Mouse (Mus musculus): ENCODE measurements at regions not wholly inside any gene's neighbourhood (a gene's known extent, or its start where the extent isn't known, plus 50 kb on each side); places are given as distances from the start of the nearest gene placed in this dataset.

GRCm38 (mm10) chr5:80659530-80659929, 360.4 kb upstream of the Adgrl3 start:
- no peak overlapping the region for H3K4me2 ChIP-seq (ENCODE audit: low read depth, severe bottlenecking)
- no peak overlapping the region for H3K4me3 ChIP-seq (ENCODE audit: low read depth, low read length)
- no peaks in the 10 kb centered on the region for H3K27me3 ChIP-seq (ENCODE audit: control insufficient read depth, insufficient read depth, low read length)
- no peaks in the 10 kb centered on the region for H3K4me1 ChIP-seq (ENCODE audit: control insufficient read depth, insufficient read depth, low read length)
- DNase-seq (ENCODE audit: low spot score) = no peak
- no peak overlapping the region for H3K9ac ChIP-seq (ENCODE audit: low read length)
- no peak overlapping the region for H3K27ac ChIP-seq (replicated peaks; ENCODE audit: low read depth, low read length)
- no peaks in the 10 kb centered on the region for H3K9me3 ChIP-seq (ENCODE audit: control insufficient read depth, low read length)
- no peak for ATAC-seq (ENCODE audit: insufficient number of reproducible peaks, low FRiP score, low TSS enrichment, low read depth)
- WGBS = 81% methylated on average over 3 of the region's 3 CpGs
- no peaks in the 10 kb centered on the region for H3K36me3 ChIP-seq (ENCODE audit: control insufficient read depth, insufficient read depth, low read length)

GRCm38 (mm10) chr5:80670258-80670947, 349.5 kb upstream of the Adgrl3 start:
- H3K4me1 ChIP-seq (ENCODE audit: control insufficient read depth, insufficient read depth, low read length) = no peaks in the 10 kb centered on the region
- H3K9ac ChIP-seq (ENCODE audit: low read length) = no peak overlapping the region
- WGBS = 84% methylated on average over 7 of the region's 7 CpGs
- H3K36me3 ChIP-seq (ENCODE audit: control insufficient read depth, insufficient read depth, low read length) = no peaks in the 10 kb centered on the region
- H3K4me2 ChIP-seq (ENCODE audit: low read depth, severe bottlenecking) = no peak overlapping the region
- no peak overlapping the region for H3K4me3 ChIP-seq (ENCODE audit: low read depth, low read length)
- DNase-seq (ENCODE audit: low spot score) (no peak), ATAC-seq (ENCODE audit: insufficient number of reproducible peaks, low FRiP score, low TSS enrichment, low read depth) (no peak)
- H3K27ac ChIP-seq (replicated peaks; ENCODE audit: low read depth, low read length) = no peak overlapping the region
- no peaks in the 10 kb centered on the region for H3K9me3 ChIP-seq (ENCODE audit: control insufficient read depth, low read length)
- H3K27me3 ChIP-seq (ENCODE audit: control insufficient read depth, insufficient read depth, low read length) = no peaks in the 10 kb centered on the region

GRCm38 (mm10) chr5:80683431-80683830, 336.5 kb upstream of the Adgrl3 start:
- H3K36me3 ChIP-seq (ENCODE audit: control insufficient read depth, insufficient read depth, low read length) = no peaks in the 10 kb centered on the region
- H3K9me3 ChIP-seq (ENCODE audit: control insufficient read depth, low read length) = no peaks in the 10 kb centered on the region
- WGBS = 79% methylated on average over 2 of the region's 2 CpGs
- no peak overlapping the region for H3K27ac ChIP-seq (replicated peaks; ENCODE audit: low read depth, low read length)
- no peaks in the 10 kb centered on the region for H3K4me1 ChIP-seq (ENCODE audit: control insufficient read depth, insufficient read depth, low read length)
- H3K27me3 ChIP-seq (ENCODE audit: control insufficient read depth, insufficient read depth, low read length) = no peaks in the 10 kb centered on the region
- no peak overlapping the region for H3K9ac ChIP-seq (ENCODE audit: low read length)
- ATAC-seq (ENCODE audit: insufficient number of reproducible peaks, low FRiP score, low TSS enrichment, low read depth) (no peak), DNase-seq (ENCODE audit: low spot score) (no peak)
- H3K4me3 ChIP-seq (ENCODE audit: low read depth, low read length) = no peak overlapping the region
- H3K4me2 ChIP-seq (ENCODE audit: low read depth, severe bottlenecking) = no peak overlapping the region

- DNase-seq (ENCODE audit: low spot score) (no peak), ATAC-seq (ENCODE audit: insufficient number of reproducible peaks, low FRiP score, low TSS enrichment, low read depth) (no peak)
- H3K27me3 ChIP-seq (ENCODE audit: control insufficient read depth, insufficient read depth, low read length) = no peaks in the 10 kb centered on the region
- no peak overlapping the region for H3K4me3 ChIP-seq (ENCODE audit: low read depth, low read length)
- H3K4me2 ChIP-seq (ENCODE audit: low read depth, severe bottlenecking) = no peak overlapping the region
- H3K4me1 ChIP-seq (ENCODE audit: control insufficient read depth, insufficient read depth, low read length) = no peaks in the 10 kb centered on the region
- WGBS = 88% methylated on average over 2 of the region's 2 CpGs
- H3K27ac ChIP-seq (replicated peaks; ENCODE audit: low read depth, low read length) = no peak overlapping the region
- no peaks in the 10 kb centered on the region for H3K36me3 ChIP-seq (ENCODE audit: control insufficient read depth, insufficient read depth, low read length)
- H3K9me3 ChIP-seq (ENCODE audit: control insufficient read depth, low read length) = no peaks in the 10 kb centered on the region
- H3K9ac ChIP-seq (ENCODE audit: low read length) = no peak overlapping the region
These were observed 319.1 kb upstream of the Adgrl3 start for GRCm38 (mm10) chr5:80700848-80701247.

DNA sequence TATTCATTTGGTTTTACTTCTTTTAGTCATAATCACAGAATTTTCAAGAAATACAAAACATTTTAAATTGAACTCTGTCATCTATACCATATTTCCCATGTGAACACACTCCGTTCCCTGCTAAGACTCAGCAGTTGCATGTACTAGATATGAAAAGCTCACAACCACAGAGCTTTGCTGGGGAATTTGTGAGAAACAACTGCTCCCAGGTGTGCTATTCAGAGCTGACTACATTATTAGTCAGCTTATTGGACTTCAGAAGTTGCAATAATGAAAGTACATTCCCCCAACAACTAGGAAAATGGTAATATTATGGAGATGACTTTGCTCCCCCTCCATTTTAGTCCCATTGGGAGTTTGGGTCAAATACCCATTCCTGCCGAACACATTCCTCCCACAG, 315.2 kb upstream of the Adgrl3 start:
- H3K4me1 ChIP-seq (ENCODE audit: control insufficient read depth, insufficient read depth, low read length) = no peaks in the 10 kb centered on the region
- no peaks in the 10 kb centered on the region for H3K9me3 ChIP-seq (ENCODE audit: control insufficient read depth, low read length)
- no peak overlapping the region for H3K4me2 ChIP-seq (ENCODE audit: low read depth, severe bottlenecking)
- no peak overlapping the region for H3K4me3 ChIP-seq (ENCODE audit: low read depth, low read length)
- no peaks in the 10 kb centered on the region for H3K27me3 ChIP-seq (ENCODE audit: control insufficient read depth, insufficient read depth, low read length)
- no peaks in the 10 kb centered on the region for H3K36me3 ChIP-seq (ENCODE audit: control insufficient read depth, insufficient read depth, low read length)
- no peak overlapping the region for H3K9ac ChIP-seq (ENCODE audit: low read length)
- WGBS = 76% methylated on average over 2 of the region's 2 CpGs
- H3K27ac ChIP-seq (replicated peaks; ENCODE audit: low read depth, low read length) = no peak overlapping the region
- ATAC-seq (ENCODE audit: insufficient number of reproducible peaks, low FRiP score, low TSS enrichment, low read depth) (no peak), DNase-seq (ENCODE audit: low spot score) (no peak)

- no peaks in the 10 kb centered on the region for H3K4me1 ChIP-seq (ENCODE audit: control insufficient read depth, insufficient read depth, low read length)
- no peak overlapping the region for H3K27ac ChIP-seq (replicated peaks; ENCODE audit: low read depth, low read length)
- no peaks in the 10 kb centered on the region for H3K9me3 ChIP-seq (ENCODE audit: control insufficient read depth, low read length)
- H3K36me3 ChIP-seq (ENCODE audit: control insufficient read depth, insufficient read depth, low read length) = no peaks in the 10 kb centered on the region
- no peak overlapping the region for H3K4me3 ChIP-seq (ENCODE audit: low read depth, low read length)
- 72% methylated on average over 8 of the region's 8 CpGs for WGBS
- no peak overlapping the region for H3K4me2 ChIP-seq (ENCODE audit: low read depth, severe bottlenecking)
- no peak overlapping the region for H3K9ac ChIP-seq (ENCODE audit: low read length)
- no peaks in the 10 kb centered on the region for H3K27me3 ChIP-seq (ENCODE audit: control insufficient read depth, insufficient read depth, low read length)
- no peak for ATAC-seq (ENCODE audit: insufficient number of reproducible peaks, low FRiP score, low TSS enrichment, low read depth)
- no peak for DNase-seq (ENCODE audit: low spot score)
These were observed 313.3 kb upstream of the Adgrl3 start for GRCm38 (mm10) chr5:80706645-80707056.
